Mouse (Mus musculus): ENCODE measurements at regions not wholly inside any gene's neighbourhood (a gene's known extent, or its start where the extent isn't known, plus 50 kb on each side); places are given as distances from the start of the nearest gene placed in this dataset.
"Not testable (repeated sequence)": the region's sequence is repeated elsewhere in the genome, so short reads cannot be mapped to it uniquely, and the experiment has no call there.

DNA sequence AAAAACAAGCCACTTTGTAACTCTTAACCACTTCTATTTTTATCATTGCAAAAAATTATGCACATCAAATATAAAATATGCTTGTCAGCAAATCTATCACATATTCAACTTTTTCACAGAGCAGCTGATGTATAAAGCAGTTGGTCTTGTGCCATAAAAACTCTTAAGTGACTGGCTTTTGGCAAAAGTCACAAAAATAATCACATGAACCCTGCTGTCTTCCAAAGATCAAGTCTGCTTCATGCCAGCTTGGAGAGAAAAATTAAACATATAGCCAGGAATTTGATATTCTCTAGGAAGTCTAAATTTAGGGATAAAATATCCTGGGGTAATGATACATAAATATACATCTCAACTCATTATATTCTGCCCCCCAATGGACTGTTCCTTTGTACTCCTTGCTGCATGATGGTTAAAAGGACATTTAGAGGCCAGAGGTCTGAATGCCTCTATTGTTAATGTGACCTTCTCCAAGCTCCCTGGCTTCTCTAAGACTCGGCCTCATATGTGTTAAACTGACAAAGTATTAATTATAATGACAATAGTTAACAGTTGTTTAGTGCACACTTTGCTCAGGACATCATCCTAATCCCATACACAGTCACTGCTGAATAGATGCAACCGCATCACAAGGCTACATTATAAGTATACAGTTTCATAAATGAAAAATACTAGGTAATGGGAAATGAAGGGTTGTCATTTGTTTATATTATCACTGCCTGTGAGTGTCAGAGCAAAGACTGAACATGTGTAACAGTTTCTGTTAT is 422.9 kb upstream of the Hs3st1 start:
- WGBS, result 20% methylated on average over 2 of the region's 2 CpGs
- Histone ChIP-seq H3K27ac (no peak overlapping the region), H3K9me3 (no peaks in the 10 kb centered on the region), H3K4me3 (replicated peaks) (no peak overlapping the region), H3K36me3 (no peaks in the 10 kb centered on the region), H3K27me3 (no peaks in the 10 kb centered on the region), H3K4me2 (replicated peaks) (no peak overlapping the region), H3K9ac (replicated peaks) (no peak overlapping the region), H3K4me1 (replicated peaks) (no peaks in the 10 kb centered on the region)
- no peak for ATAC-seq

DNA sequence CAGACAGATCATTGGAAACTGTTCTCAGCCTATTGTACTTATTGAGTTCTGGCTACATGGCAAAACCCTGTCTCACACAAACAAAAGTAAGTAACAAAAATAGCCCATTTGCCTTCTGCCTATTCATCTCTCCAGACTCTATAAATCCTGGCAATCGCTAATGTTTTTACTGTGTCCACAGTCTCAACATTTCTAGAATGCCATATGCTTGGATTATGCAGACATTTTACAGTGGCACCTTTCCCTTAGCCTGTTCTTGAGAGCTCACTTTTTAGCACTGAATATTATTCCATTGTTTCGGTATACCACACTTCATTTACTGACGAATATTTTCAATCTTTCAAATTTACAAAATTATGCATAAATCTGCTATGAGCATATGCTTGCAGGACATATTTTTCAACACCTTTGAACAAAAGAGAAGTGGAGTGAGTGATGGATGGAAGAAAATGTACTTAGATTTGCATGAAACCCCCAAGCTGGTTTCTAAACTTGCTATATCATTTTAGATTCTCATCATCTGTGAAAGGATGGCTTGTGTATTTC is 381.5 kb upstream of the Hs3st1 start:
- Histone ChIP-seq H3K27ac (no peak overlapping the region), H3K4me2 (replicated peaks) (no peak overlapping the region), H3K27me3 (no peaks in the 10 kb centered on the region), H3K4me1 (replicated peaks) (no peaks in the 10 kb centered on the region), H3K36me3 (no peaks in the 10 kb centered on the region), H3K9me3 (no peaks in the 10 kb centered on the region), H3K4me3 (replicated peaks) (no peak overlapping the region), H3K9ac (replicated peaks) (no peak overlapping the region)
- WGBS, result 92% methylated on average over 3 of the region's 3 CpGs
- no peak for ATAC-seq

DNA sequence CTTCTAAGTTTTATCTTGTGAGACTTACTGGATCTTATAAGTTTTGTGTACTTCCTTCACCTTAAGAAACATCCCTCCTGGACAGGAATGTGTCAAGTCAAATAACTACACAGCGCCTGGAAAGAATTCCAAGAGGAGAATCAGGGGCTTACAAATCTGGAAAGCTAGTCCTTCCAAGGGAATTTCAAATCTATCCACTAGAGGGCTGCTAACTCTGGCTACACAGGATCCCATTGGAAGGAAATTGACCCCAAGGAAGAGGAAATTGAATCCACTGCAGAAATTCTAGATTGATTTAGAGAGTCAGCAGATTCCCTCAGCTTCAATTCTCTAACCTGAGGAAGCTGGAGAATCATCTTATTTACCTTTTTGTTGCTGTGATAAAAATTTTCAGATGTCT is 369.1 kb upstream of the Hs3st1 start:
- no peak for ATAC-seq
- Histone ChIP-seq H3K4me3 (replicated peaks) (no peak overlapping the region), H3K4me2 (replicated peaks) (no peak overlapping the region), H3K4me1 (replicated peaks) (no peaks in the 10 kb centered on the region), H3K36me3 (no peaks in the 10 kb centered on the region), H3K9me3 (no peaks in the 10 kb centered on the region), H3K9ac (replicated peaks) (no peak overlapping the region), H3K27me3 (no peaks in the 10 kb centered on the region), H3K27ac (no peak overlapping the region)
- WGBS, result 66% methylated on average over 1 of the region's 1 CpGs

DNA sequence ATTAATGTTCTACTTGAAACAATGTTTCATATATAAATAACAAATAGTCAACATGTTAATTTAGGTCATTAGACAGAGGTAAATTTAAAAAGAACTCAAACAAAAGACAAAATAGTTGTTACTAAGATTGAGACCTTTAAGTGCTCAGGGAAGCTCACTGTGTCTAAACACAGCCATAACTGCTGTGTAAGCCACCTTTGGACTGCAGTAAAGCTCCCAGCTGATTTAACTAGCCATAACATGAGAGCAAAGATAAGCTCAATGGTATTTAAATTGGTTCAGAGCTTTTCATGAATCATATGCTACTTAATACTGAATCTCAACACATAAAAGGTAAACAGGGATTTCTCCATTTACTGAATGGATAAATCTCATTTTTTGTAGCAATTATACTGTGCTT is 361.6 kb upstream of the Hs3st1 start:
- Histone ChIP-seq H3K27me3 (no peaks in the 10 kb centered on the region), H3K27ac (no peak overlapping the region), H3K4me2 (replicated peaks) (no peak overlapping the region), H3K4me3 (replicated peaks) (no peak overlapping the region), H3K36me3 (no peaks in the 10 kb centered on the region), H3K9me3 (no peaks in the 10 kb centered on the region), H3K9ac (replicated peaks) (no peak overlapping the region), H3K4me1 (replicated peaks) (no peaks in the 10 kb centered on the region)
- no peak for ATAC-seq

DNA sequence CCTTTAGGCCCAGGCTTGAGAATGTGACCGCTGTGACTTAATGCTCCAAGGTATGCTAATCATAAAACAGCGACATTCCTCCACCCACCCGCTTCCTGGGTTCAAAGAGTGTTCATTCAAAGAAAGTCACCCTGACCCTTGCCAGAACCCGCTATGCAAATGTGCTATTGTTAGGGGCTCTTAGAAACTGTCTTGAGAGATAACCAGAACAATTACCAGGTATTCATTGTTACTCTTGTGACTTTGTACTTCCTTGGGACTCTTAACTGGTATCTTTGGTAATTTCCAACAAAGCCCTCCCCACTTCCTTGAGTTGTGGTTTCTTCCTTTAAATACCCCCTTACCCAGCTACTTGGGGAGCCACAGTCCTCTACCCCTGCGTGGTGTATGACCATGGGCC is 334.3 kb upstream of the Hs3st1 start:
- ATAC-seq; H3K9ac ChIP-seq (replicated peaks); H3K36me3 ChIP-seq; H3K4me2 ChIP-seq (replicated peaks); H3K27ac ChIP-seq; H3K27me3 ChIP-seq; H3K4me3 ChIP-seq (replicated peaks); H3K4me1 ChIP-seq (replicated peaks); H3K9me3 ChIP-seq: not testable (repeated sequence)
- 91% methylated on average over 5 of the region's 5 CpGs for WGBS

DNA sequence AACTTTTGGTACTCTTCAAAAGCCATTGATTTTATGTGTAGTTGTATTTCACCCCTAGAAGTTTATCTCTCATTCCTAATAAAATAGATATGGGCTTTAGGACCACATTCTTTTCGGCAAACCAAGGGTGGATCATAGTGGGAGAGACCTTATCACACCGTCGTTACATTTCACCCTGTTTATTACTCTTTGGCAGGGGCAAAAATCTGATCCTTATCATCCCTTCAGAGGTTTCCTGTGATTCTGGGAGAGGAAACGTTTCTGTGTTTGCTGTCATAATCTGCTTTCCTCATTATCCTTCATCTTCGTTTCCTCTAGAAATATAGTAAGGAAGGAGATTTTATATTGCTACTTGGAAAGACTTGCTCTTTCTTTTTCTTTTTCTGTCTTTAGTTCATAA is 290.0 kb upstream of the Hs3st1 start:
- no peak overlapping the region for H3K4me3 ChIP-seq (replicated peaks)
- ATAC-seq, result no peak
- H3K36me3 ChIP-seq, result no peaks in the 10 kb centered on the region
- no peaks in the 10 kb centered on the region for H3K4me1 ChIP-seq (replicated peaks)
- H3K27ac ChIP-seq, result no peak overlapping the region
- no peaks in the 10 kb centered on the region for H3K9me3 ChIP-seq
- no peaks in the 10 kb centered on the region for H3K27me3 ChIP-seq
- H3K4me2 ChIP-seq (replicated peaks), result no peak overlapping the region
- no peak overlapping the region for H3K9ac ChIP-seq (replicated peaks)
- WGBS, result 80% methylated on average over 5 of the region's 5 CpGs

DNA sequence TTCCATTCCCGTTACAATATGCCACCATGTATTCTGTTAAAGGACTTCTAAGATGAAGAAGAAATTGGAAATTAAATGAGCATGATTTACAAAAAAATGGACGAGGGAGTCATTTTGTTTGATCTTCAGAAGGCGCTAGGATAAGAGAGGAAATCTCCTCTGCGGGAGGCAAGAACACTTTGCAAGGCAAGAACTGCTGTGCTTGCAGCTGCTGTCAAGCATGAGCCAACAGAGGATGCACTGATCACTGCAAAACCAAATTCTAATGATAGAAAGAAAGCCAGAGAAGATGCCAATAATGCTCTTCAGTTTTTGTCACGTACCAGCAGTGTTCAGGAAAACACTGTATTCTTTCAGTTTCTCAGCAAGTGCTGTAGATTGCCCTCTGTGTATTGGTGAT is 279.2 kb upstream of the Hs3st1 start:
- H3K4me2 ChIP-seq (replicated peaks), result no peak overlapping the region
- WGBS, result 72% methylated on average over 5 of the region's 5 CpGs
- H3K9me3 ChIP-seq, result no peaks in the 10 kb centered on the region
- H3K4me1 ChIP-seq (replicated peaks), result no peaks in the 10 kb centered on the region
- H3K4me3 ChIP-seq (replicated peaks), result no peak overlapping the region
- no peak overlapping the region for H3K9ac ChIP-seq (replicated peaks)
- H3K27ac ChIP-seq, result no peak overlapping the region
- H3K27me3 ChIP-seq, result no peaks in the 10 kb centered on the region
- no peaks in the 10 kb centered on the region for H3K36me3 ChIP-seq
- no peak for ATAC-seq

DNA sequence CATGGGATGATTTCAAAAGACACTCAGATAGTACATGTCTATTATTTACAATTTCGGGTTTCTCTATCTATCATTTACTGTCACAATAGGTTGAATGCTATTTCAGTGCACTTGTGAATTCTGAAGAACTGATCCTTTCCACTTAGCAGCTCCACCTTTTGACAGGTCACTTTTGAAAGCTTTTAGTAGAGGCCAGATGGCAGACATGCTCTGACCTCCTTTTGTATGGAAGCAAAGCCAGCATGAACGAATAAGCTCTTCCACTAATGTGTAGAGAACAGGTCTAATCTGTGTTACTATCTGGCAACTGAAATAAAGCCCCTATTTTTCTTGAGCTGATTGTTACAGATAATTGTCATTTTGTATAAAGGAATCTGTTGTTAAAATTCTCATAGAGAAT is 278.4 kb upstream of the Hs3st1 start:
- H3K27ac ChIP-seq, result no peak overlapping the region
- no peak for ATAC-seq
- no peak overlapping the region for H3K4me3 ChIP-seq (replicated peaks)
- no peaks in the 10 kb centered on the region for H3K4me1 ChIP-seq (replicated peaks)
- no peak overlapping the region for H3K9ac ChIP-seq (replicated peaks)
- no peaks in the 10 kb centered on the region for H3K36me3 ChIP-seq
- H3K9me3 ChIP-seq, result no peaks in the 10 kb centered on the region
- 71% methylated on average over 2 of the region's 2 CpGs for WGBS
- no peak overlapping the region for H3K4me2 ChIP-seq (replicated peaks)
- H3K27me3 ChIP-seq, result no peaks in the 10 kb centered on the region

DNA sequence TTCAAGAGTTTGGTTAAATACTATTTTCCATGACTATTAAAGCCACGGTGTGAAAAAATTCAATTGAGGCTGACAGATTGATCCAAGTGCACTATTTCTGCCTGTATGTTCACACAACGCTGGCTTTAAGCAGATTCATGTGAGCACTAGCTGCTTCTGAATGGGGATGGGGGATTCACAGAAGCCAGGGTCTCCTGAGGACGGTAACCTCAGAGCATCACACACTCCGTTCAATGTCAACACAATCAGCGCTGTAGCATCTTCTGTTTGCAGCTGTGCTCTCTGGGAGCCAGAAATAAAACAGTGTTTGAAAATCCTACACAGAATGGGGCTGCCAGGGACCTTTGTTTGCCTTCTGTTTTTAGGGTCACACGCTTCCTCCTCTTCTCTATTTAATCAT is 275.0 kb upstream of the Hs3st1 start:
- H3K9ac ChIP-seq (replicated peaks), result no peak overlapping the region
- H3K4me2 ChIP-seq (replicated peaks), result no peak overlapping the region
- 0 out of 2 replicates have a peak, but pooled peaks have one; percentile 24 for ATAC-seq
- H3K36me3 ChIP-seq, result no peaks in the 10 kb centered on the region
- no peak overlapping the region for H3K27ac ChIP-seq
- no peaks in the 10 kb centered on the region for H3K9me3 ChIP-seq
- no peaks in the 10 kb centered on the region for H3K27me3 ChIP-seq
- no peak overlapping the region for H3K4me3 ChIP-seq (replicated peaks)
- 70% methylated on average over 6 of the region's 6 CpGs for WGBS
- H3K4me1 ChIP-seq (replicated peaks), result no peaks in the 10 kb centered on the region

DNA sequence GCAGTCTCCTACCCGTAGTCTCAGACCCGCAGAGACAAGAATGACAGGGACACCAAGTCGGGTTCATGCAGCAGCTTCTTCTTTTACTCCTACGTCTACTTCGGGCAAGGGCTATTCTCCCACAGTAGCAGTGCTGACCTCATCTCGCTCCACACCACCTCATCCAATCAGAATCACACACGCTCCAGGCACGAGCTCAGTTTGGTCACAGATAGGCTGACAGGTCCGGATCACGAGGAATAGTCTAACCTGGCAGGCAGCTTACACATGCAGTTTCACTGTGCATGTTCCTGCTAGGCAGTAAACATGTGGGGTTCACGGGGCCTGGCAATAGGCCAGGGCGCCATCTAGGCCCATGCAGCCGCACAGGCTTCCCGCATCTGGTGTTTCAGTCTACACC is 260.7 kb upstream of the Hs3st1 start:
- ATAC-seq, result no peak
- Histone ChIP-seq H3K4me3 (replicated peaks) (no peak overlapping the region), H3K27me3 (no peaks in the 10 kb centered on the region), H3K9me3 (no peaks in the 10 kb centered on the region), H3K4me1 (replicated peaks) (no peaks in the 10 kb centered on the region), H3K4me2 (replicated peaks) (no peak overlapping the region), H3K36me3 (no peaks in the 10 kb centered on the region), H3K9ac (replicated peaks) (no peak overlapping the region), H3K27ac (no peak overlapping the region)
- 91% methylated on average over 14 of the region's 14 CpGs for WGBS

DNA sequence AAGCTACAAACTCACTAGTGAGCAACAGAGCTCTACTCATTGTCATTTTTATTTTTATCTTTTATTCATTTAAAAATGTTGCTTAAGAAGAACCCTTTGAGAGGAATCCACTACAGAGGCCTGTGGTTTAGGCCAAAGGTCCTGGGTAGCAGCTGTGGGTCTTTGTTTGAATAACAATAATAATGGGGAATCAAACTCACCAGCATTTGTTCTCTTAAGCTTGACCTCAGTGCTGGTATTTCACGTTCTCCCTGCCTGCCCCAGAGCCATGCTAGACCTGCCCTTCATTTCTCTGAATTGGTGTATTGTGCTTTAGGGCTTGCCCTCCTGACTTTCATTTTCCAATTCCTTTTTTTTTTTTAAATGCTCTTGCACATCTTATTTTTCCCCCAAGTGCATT is 232.8 kb upstream of the Hs3st1 start:
- Histone ChIP-seq H3K9ac (replicated peaks) (no peak overlapping the region), H3K9me3 (no peaks in the 10 kb centered on the region), H3K36me3 (no peaks in the 10 kb centered on the region), H3K4me3 (replicated peaks) (no peak overlapping the region), H3K4me2 (replicated peaks) (no peak overlapping the region), H3K4me1 (replicated peaks) (0 out of 2 replicates have a peak, but pooled peaks cover 5% of the 10 kb centered on the region), H3K27ac (no peak overlapping the region), H3K27me3 (no peaks in the 10 kb centered on the region)
- ATAC-seq, result no peak
- 0% methylated on average over 1 of the region's 1 CpGs for WGBS

DNA sequence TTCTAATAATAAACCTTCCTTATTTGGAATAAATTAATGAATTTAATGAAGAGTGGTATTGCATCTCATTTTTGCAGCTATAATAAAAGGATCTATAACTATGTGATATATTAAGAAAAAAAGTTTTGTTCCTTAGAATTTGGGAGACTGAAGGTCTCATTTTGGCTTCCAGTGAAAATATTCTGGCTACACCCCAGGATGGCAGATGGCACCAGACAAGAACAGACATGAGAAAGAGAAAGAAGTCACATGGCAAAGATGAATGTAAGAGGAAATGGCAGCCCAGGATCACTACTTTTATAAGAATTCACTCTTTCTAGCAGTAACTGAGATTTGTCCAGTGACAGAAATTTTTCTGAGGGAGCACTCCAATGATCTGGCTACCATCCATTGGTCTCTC is 209.1 kb upstream of the Hs3st1 start:
- ATAC-seq, result no peak
- H3K4me3 ChIP-seq (replicated peaks), result no peak overlapping the region
- H3K27me3 ChIP-seq, result no peaks in the 10 kb centered on the region
- no peaks in the 10 kb centered on the region for H3K4me1 ChIP-seq (replicated peaks)
- H3K27ac ChIP-seq, result no peak overlapping the region
- H3K4me2 ChIP-seq (replicated peaks), result no peak overlapping the region
- no peak overlapping the region for H3K9ac ChIP-seq (replicated peaks)
- no peaks in the 10 kb centered on the region for H3K36me3 ChIP-seq
- H3K9me3 ChIP-seq, result no peaks in the 10 kb centered on the region

DNA sequence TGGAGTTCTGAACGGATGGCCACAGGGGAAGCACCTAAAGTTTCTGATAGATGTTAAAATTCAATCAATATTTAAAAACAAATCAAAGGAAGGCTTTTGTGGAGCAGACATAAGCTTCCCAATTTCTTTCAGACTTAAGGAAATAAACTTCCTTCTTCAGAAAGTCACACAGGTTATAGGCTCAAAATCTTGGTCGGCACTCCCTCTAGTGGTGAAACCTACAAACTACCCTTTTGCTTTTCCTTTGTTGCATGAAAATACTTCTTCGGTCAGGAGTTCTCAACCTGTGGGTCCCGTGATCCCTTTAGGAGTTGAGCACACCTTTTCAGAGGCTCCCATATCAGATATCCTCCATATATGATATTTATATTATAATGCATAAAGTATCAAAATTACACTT is 205.7 kb upstream of the Hs3st1 start:
- H3K27me3 ChIP-seq, result no peaks in the 10 kb centered on the region
- no peak overlapping the region for H3K4me3 ChIP-seq (replicated peaks)
- ATAC-seq, result no peak
- H3K36me3 ChIP-seq, result no peaks in the 10 kb centered on the region
- no peaks in the 10 kb centered on the region for H3K9me3 ChIP-seq
- H3K4me1 ChIP-seq (replicated peaks), result no peaks in the 10 kb centered on the region
- 38% methylated on average over 4 of the region's 4 CpGs for WGBS
- no peak overlapping the region for H3K9ac ChIP-seq (replicated peaks)
- H3K27ac ChIP-seq, result no peak overlapping the region
- H3K4me2 ChIP-seq (replicated peaks), result no peak overlapping the region
